Mouse (Mus musculus) ES-Bruce4 (cell line): Measurements from ENCODE around the gene Polr3h.

Experiments used
- CTCF ChIP-seq: IDR thresholded peaks from one replicate; pipeline ENCODE4 v1.8.1; 2011; ENCODE audit warnings: low read depth, low read length
- EP300 ChIP-seq: IDR thresholded peaks from 2 replicates; pipeline ENCODE4 v1.6.1; 2011; ENCODE audit warnings: low read depth, low read length; ENCODE audit not compliant: insufficient read depth
- POLR2A ChIP-seq: IDR thresholded peaks from one replicate; pipeline ENCODE4 v1.8.1; 2011; ENCODE audit warnings: low read length; ENCODE audit not compliant: insufficient read depth

DNA sequence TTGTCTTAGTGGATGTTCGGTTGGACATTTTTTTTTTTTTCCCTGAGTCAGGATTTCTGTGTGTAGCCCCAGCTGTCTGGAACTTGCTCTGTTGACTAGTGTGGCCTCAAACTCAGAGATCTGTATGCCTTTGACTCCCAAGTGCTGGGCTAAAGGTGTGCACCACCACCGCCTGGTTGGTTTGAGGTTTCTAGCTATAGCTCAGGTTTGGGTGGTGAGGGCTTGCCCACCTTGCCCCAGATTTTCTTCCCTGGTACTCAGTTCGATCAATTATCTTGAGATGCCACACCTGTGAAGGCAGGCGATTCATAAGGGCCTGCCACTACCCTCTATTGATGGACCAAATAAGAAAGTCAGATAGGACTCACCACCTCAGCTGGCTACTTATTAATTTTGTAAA is 78.9 kb downstream of the Polr3h start:
- no peak for TF ChIP-seq POLR2A
- TF ChIP-seq CTCF, result no peak
- no peak for TF ChIP-seq EP300
